Mouse (Mus musculus) A20 (cell line): Measurements from ENCODE around the gene Lypd6.

Source experiments
- DNase-seq: peaks from one replicate; pipeline ENCODE4 v3.0.0-alpha.2; 2011; ENCODE audit warnings: low read depth, low spot score

The Lypd6 gene

GRCm38 (mm10) chr2:50106879-50107278 is 40.6 kb downstream of the Lypd6 start:
- no peak for DNase-seq

GRCm38 (mm10) chr2:50110167-50110566 is 43.9 kb downstream of the Lypd6 start:
- no peak for DNase-seq

- DNase-seq: no peak
Measured at GRCm38 (mm10) chr2:50111169-50111568, 44.9 kb downstream of the Lypd6 start.

- DNase-seq: no peak
Measured at GRCm38 (mm10) chr2:50111609-50112008, 45.4 kb downstream of the Lypd6 start.

- DNase-seq: peak; percentile 18
Measured at GRCm38 (mm10) chr2:50112427-50112826, 46.2 kb downstream of the Lypd6 start.

GRCm38 (mm10) chr2:50119101-50119500 is 52.9 kb downstream of the Lypd6 start:
- DNase-seq: no peak

GRCm38 (mm10) chr2:50120839-50121238 is 54.6 kb downstream of the Lypd6 start:
- DNase-seq: no peak

GRCm38 (mm10) chr2:50123376-50123775 is 57.1 kb downstream of the Lypd6 start:
- DNase-seq: no peak

GRCm38 (mm10) chr2:50127513-50128175 is 61.4 kb downstream of the Lypd6 start:
- DNase-seq: no peak

- no peak for DNase-seq
Measured at GRCm38 (mm10) chr2:50128322-50129277, 62.4 kb downstream of the Lypd6 start.

GRCm38 (mm10) chr2:50130674-50131073 is 64.4 kb downstream of the Lypd6 start:
- DNase-seq: no peak

- no peak for DNase-seq
Measured at GRCm38 (mm10) chr2:50143672-50144071, 77.4 kb downstream of the Lypd6 start.

- no peak for DNase-seq
Measured at GRCm38 (mm10) chr2:50147308-50147707, 81.1 kb downstream of the Lypd6 start.

- no peak for DNase-seq
Measured at GRCm38 (mm10) chr2:50149257-50150202, 83.3 kb downstream of the Lypd6 start.

- no peak for DNase-seq
Measured at GRCm38 (mm10) chr2:50150203-50150590, 84.0 kb downstream of the Lypd6 start.

- no peak for DNase-seq
Measured at GRCm38 (mm10) chr2:50150816-50151215, 84.6 kb downstream of the Lypd6 start.

- DNase-seq: no peak
Measured at GRCm38 (mm10) chr2:50151401-50151800, 85.2 kb downstream of the Lypd6 start.

- no peak for DNase-seq
Measured at GRCm38 (mm10) chr2:50151879-50152278, 85.7 kb downstream of the Lypd6 start.

GRCm38 (mm10) chr2:50156009-50156408 is 89.8 kb downstream of the Lypd6 start:
- no peak for DNase-seq

- DNase-seq: no peak
Measured at GRCm38 (mm10) chr2:50160069-50160468, 93.8 kb downstream of the Lypd6 start.

- DNase-seq: no peak
Measured at GRCm38 (mm10) chr2:50163608-50164007, 97.4 kb downstream of the Lypd6 start.

GRCm38 (mm10) chr2:50165277-50165676 is 99.0 kb downstream of the Lypd6 start:
- DNase-seq: no peak
